Mouse (Mus musculus): ENCODE measurements at regions not wholly inside any gene's neighbourhood (a gene's known extent, or its start where the extent isn't known, plus 50 kb on each side); places are given as distances from the start of the nearest gene placed in this dataset.
A peak's percentile ranks its signal among the peaks of the same experiment; 100 is the strongest.

- H3K4me3 ChIP-seq (replicated peaks; ENCODE audit: extremely low read depth, low read depth, low read length), result no peak overlapping the region
- WGBS, result 59% methylated on average over 6 of the region's 6 CpGs
- no peak for TF ChIP-seq CTCF (IDR thresholded peaks at IDR 0.05; ENCODE audit: insufficient read depth, low read length)
- no peak for TF ChIP-seq POLR2A (IDR thresholded peaks at IDR 0.05; ENCODE audit: borderline replicate concordance, extremely low read depth, low read depth, low read length)
- DNase-seq, result no peak
- peaks cover 3% of the 10 kb centered on the region; the same call in 1 of the 2 replicates for H3K4me1 ChIP-seq (ENCODE audit: control insufficient read depth, insufficient read depth, low read length)
Observed at GRCm38 (mm10) chr3:41376848-41377582, 178.5 kb upstream of the Jade1 start.

- H3K4me1 ChIP-seq (ENCODE audit: control insufficient read depth, insufficient read depth, low read length), result peaks cover 3% of the 10 kb centered on the region; the same call in 1 of the 2 replicates
- DNase-seq, result peak; percentile 22
- no peak overlapping the region for H3K4me3 ChIP-seq (replicated peaks; ENCODE audit: extremely low read depth, low read depth, low read length)
- 43% methylated on average over 2 of the region's 2 CpGs for WGBS
- TF ChIP-seq POLR2A (IDR thresholded peaks at IDR 0.05; ENCODE audit: borderline replicate concordance, extremely low read depth, low read depth, low read length) (no peak), CTCF (IDR thresholded peaks at IDR 0.05; ENCODE audit: insufficient read depth, low read length) (no peak)
Observed at GRCm38 (mm10) chr3:41375230-41375930, 180.2 kb upstream of the Jade1 start.

- TF ChIP-seq POLR2A (IDR thresholded peaks at IDR 0.05; ENCODE audit: borderline replicate concordance, extremely low read depth, low read depth, low read length), result no peak
- TF ChIP-seq CTCF (IDR thresholded peaks at IDR 0.05; ENCODE audit: insufficient read depth, low read length), result no peak
- DNase-seq, result no peak
- Histone ChIP-seq H3K4me3 (replicated peaks; ENCODE audit: extremely low read depth, low read depth, low read length) (no peak overlapping the region), H3K4me1 (ENCODE audit: control insufficient read depth, insufficient read depth, low read length) (peaks cover 3% of the 10 kb centered on the region; the same call in 1 of the 2 replicates)
- 71% methylated on average over 5 of the region's 5 CpGs for WGBS
Observed at GRCm38 (mm10) chr3:41373198-41373597, 182.3 kb upstream of the Jade1 start.

GRCm38 (mm10) chr3:41368351-41369101 is 187.0 kb upstream of the Jade1 start:
- WGBS, result 70% methylated on average over 7 of the region's 7 CpGs
- H3K4me1 ChIP-seq (ENCODE audit: control insufficient read depth, insufficient read depth, low read length), result no peaks in the 10 kb centered on the region
- TF ChIP-seq POLR2A (IDR thresholded peaks at IDR 0.05; ENCODE audit: borderline replicate concordance, extremely low read depth, low read depth, low read length) (no peak), CTCF (IDR thresholded peaks at IDR 0.05; ENCODE audit: insufficient read depth, low read length) (no peak)
- DNase-seq, result no peak
- no peak overlapping the region for H3K4me3 ChIP-seq (replicated peaks; ENCODE audit: extremely low read depth, low read depth, low read length)

- no peak for DNase-seq
- 69% methylated on average over 4 of the region's 4 CpGs for WGBS
- TF ChIP-seq POLR2A (IDR thresholded peaks at IDR 0.05; ENCODE audit: borderline replicate concordance, extremely low read depth, low read depth, low read length) (no peak), CTCF (IDR thresholded peaks at IDR 0.05; ENCODE audit: insufficient read depth, low read length) (no peak)
- no peak overlapping the region for H3K4me3 ChIP-seq (replicated peaks; ENCODE audit: extremely low read depth, low read depth, low read length)
- H3K4me1 ChIP-seq (ENCODE audit: control insufficient read depth, insufficient read depth, low read length), result no peaks in the 10 kb centered on the region
Observed at GRCm38 (mm10) chr3:41366764-41367163, 188.8 kb upstream of the Jade1 start.

- 58% methylated on average over 9 of the region's 9 CpGs for WGBS
- Histone ChIP-seq H3K4me1 (ENCODE audit: control insufficient read depth, insufficient read depth, low read length) (no peaks in the 10 kb centered on the region), H3K4me3 (replicated peaks; ENCODE audit: extremely low read depth, low read depth, low read length) (no peak overlapping the region)
- DNase-seq, result no peak
- TF ChIP-seq POLR2A (IDR thresholded peaks at IDR 0.05; ENCODE audit: borderline replicate concordance, extremely low read depth, low read depth, low read length) (no peak), CTCF (IDR thresholded peaks at IDR 0.05; ENCODE audit: insufficient read depth, low read length) (no peak)
Observed at GRCm38 (mm10) chr3:41366264-41366663, 189.3 kb upstream of the Jade1 start.

GRCm38 (mm10) chr3:41365145-41365830 is 190.2 kb upstream of the Jade1 start:
- WGBS, result 68% methylated on average over 8 of the region's 8 CpGs
- no peak for DNase-seq
- Histone ChIP-seq H3K4me3 (replicated peaks; ENCODE audit: extremely low read depth, low read depth, low read length) (no peak overlapping the region), H3K4me1 (ENCODE audit: control insufficient read depth, insufficient read depth, low read length) (no peaks in the 10 kb centered on the region)
- no peak for TF ChIP-seq POLR2A (IDR thresholded peaks at IDR 0.05; ENCODE audit: borderline replicate concordance, extremely low read depth, low read depth, low read length)
- TF ChIP-seq CTCF (IDR thresholded peaks at IDR 0.05; ENCODE audit: insufficient read depth, low read length), result no peak

GRCm38 (mm10) chr3:41363947-41364346 is 191.6 kb upstream of the Jade1 start:
- Histone ChIP-seq H3K4me1 (ENCODE audit: control insufficient read depth, insufficient read depth, low read length) (no peaks in the 10 kb centered on the region), H3K4me3 (replicated peaks; ENCODE audit: extremely low read depth, low read depth, low read length) (no peak overlapping the region)
- TF ChIP-seq CTCF (IDR thresholded peaks at IDR 0.05; ENCODE audit: insufficient read depth, low read length), result no peak
- TF ChIP-seq POLR2A (IDR thresholded peaks at IDR 0.05; ENCODE audit: borderline replicate concordance, extremely low read depth, low read depth, low read length), result no peak
- no peak for DNase-seq
- WGBS, result 85% methylated on average over 3 of the region's 3 CpGs

GRCm38 (mm10) chr3:41360231-41360630 is 195.3 kb upstream of the Jade1 start:
- Histone ChIP-seq H3K4me3 (replicated peaks; ENCODE audit: extremely low read depth, low read depth, low read length) (no peak overlapping the region), H3K4me1 (ENCODE audit: control insufficient read depth, insufficient read depth, low read length) (no peaks in the 10 kb centered on the region)
- DNase-seq, result no peak
- TF ChIP-seq POLR2A (IDR thresholded peaks at IDR 0.05; ENCODE audit: borderline replicate concordance, extremely low read depth, low read depth, low read length) (no peak), CTCF (IDR thresholded peaks at IDR 0.05; ENCODE audit: insufficient read depth, low read length) (no peak)
- 45% methylated on average over 5 of the region's 5 CpGs for WGBS
